Mouse (Mus musculus): Measurements from ENCODE around the gene Lama1. TPM values are rescaled to one million over a fixed set of nuclear protein-coding genes. Genes with fewer than 3 reads are reported as not detected.

Gene Lama1
- 15.4 and 17.0 TPM in 2 replicates for polyA plus RNA-seq (2015; fragmentation: Nextera tagmentation; extraction: Ambion mirVana)

DNA sequence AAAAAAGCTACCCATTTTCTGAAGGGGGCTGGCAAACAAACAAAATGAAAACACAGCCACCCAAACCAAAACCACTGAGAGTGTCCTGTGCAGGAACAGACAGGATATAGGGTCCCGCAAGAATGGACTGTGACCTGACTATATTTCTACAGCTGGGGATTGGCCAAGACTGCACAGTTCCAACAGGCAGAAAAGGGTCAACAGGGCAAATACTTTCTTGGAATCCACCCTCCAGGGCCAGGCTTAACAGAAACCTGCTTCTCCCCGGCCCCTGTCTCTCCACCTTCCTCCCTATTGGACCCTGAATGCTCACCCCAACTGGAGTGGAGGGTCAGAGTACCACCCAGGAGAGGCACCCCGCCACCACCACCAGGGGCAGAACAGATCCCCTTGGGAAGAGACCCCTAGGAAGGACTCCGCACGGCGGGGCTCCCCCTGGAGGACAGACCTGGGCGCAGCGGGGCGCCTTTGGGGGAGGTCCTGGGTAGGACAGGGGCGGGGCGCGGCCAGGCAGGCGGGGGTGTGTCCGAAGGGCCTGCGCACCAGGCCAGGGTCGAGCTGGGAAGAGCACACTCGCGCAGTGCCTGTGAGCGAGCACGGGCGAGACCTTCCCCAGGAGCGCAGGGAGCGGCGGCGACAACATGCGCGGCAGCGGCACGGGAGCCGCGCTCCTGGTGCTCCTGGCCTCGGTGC is at the start of gene Lama1:
Gene Lama1 (plus strand): TSS at position 566 of the 693 bp plus-strand sequence.
- no peaks in the 10 kb centered on the region for H3K36me3 ChIP-seq
- 2% methylated on average over 32 of the region's 32 CpGs for WGBS
- H3K9me3 ChIP-seq: no peaks in the 10 kb centered on the region
- H3K4me1 ChIP-seq (replicated peaks): peaks cover 52% of the 10 kb centered on the region
- H3K9ac ChIP-seq: peak within 1 kb of the TSS; percentile 91
- peak within 1 kb of the TSS; percentile 82 for H3K4me3 ChIP-seq
- peak; percentile 88 for ATAC-seq (ENCODE audit: low read depth)
- H3K4me2 ChIP-seq: peak within 1 kb of the TSS; percentile 94
- H3K27ac ChIP-seq (replicated peaks): peak within 1 kb of the TSS; percentile 78
- H3K27me3 ChIP-seq: no peaks in the 10 kb centered on the region

DNA sequence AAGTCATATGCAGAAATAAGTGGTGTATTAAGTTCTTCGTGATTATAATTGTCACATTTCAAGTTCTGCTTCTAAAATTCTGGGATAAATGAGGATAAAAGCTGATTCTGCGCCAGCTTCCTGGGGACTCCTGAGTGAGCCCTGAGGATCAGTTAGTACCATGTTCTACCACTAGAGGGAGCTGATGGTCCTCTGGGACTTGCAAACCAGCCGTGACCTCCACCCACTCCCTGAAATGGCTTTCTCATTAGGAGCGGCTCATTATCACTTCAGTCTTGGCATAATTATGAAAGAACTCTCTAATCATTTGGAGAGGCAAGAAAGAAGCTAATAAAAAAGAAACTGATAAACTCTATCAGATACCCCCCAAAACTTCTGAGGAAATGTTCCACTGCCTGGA is 45.6 kb upstream of the Lama1 start:
- Histone ChIP-seq H3K4me2 (no peak overlapping the region), H3K4me3 (no peak overlapping the region), H3K9me3 (no peaks in the 10 kb centered on the region), H3K27me3 (no peaks in the 10 kb centered on the region), H3K27ac (replicated peaks) (no peak overlapping the region), H3K4me1 (replicated peaks) (no peaks in the 10 kb centered on the region), H3K9ac (no peak overlapping the region), H3K36me3 (no peaks in the 10 kb centered on the region)
- 16% methylated on average over 4 of the region's 4 CpGs for WGBS
- ATAC-seq (ENCODE audit: low read depth): no peak

DNA sequence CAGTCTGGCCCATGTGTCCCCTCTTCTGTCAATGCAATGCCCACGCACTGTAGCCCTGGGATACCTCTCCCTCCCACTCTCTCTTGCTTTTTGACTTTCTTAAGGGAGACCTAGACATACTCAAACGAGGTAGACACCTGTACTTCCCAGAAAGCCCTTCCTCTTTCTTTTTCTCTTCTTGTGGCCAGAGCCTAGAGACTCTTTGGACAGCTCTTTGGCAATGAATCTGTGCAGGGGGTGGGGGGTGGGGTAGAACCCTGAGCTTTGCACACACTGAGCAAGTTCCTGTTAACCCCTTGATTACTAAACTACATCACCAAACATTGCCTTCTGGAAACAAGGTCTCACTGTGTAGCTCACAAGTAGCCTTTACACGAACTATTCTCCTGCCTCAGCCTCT is 32.8 kb upstream of the Lama1 start:
- Histone ChIP-seq H3K9me3 (no peaks in the 10 kb centered on the region), H3K4me1 (replicated peaks) (no peaks in the 10 kb centered on the region), H3K27ac (replicated peaks) (no peak overlapping the region), H3K9ac (no peak overlapping the region), H3K36me3 (no peaks in the 10 kb centered on the region), H3K27me3 (peaks cover 2% of the 10 kb centered on the region; the same call in 1 of the 2 replicates), H3K4me3 (no peak overlapping the region), H3K4me2 (no peak overlapping the region)
- WGBS: 77% methylated on average over 3 of the region's 3 CpGs
- ATAC-seq (ENCODE audit: low read depth): no peak

DNA sequence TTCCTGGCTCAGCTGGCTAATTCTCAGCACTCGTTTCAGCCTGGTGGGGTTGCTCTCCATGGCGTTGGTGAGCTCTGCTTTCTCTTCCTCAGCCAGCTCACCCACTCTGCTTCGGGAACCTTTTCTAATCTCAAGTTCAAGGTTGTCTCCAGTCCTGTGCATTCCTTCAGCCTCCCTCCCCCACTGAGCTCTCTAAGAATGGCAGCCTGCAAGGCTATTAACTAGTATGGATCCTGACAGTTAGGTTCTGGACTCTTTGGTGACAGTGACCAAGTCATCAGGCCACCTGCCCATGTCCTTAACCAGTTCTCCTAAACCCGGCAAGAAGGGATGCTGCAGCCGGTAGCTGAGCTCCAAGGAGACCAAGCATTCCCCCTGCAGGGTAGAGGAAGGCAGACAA is 30.1 kb upstream of the Lama1 start:
- Histone ChIP-seq H3K27ac (replicated peaks) (no peak overlapping the region), H3K4me3 (no peak overlapping the region), H3K36me3 (no peaks in the 10 kb centered on the region), H3K4me2 (no peak overlapping the region), H3K4me1 (replicated peaks) (no peaks in the 10 kb centered on the region), H3K27me3 (peaks cover 2% of the 10 kb centered on the region; the same call in 1 of the 2 replicates), H3K9me3 (no peaks in the 10 kb centered on the region), H3K9ac (no peak overlapping the region)
- ATAC-seq (ENCODE audit: low read depth): no peak
- 73% methylated on average over 5 of the region's 5 CpGs for WGBS

DNA sequence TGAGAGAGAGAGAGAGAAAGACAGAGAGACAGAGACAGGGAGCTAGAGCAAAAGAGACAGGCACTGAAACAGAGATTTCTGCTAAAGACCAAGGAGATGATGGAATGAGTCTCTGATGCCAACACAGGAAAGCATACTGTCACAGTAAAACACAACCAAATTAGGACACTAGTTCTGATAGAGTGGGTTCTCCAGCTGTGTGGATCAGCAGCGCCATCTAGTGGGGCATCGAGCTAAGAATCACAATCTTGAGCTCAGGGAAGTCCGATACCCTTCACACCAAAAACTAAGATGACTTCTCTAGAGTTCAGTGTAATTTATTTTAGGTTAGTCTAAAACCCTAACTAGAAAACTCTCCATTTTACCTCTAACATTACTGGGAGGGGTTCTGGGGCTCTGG is 29.1 kb upstream of the Lama1 start:
- Histone ChIP-seq H3K4me2 (no peak overlapping the region), H3K4me3 (no peak overlapping the region), H3K4me1 (replicated peaks) (no peaks in the 10 kb centered on the region), H3K27me3 (peaks cover 2% of the 10 kb centered on the region; the same call in 1 of the 2 replicates), H3K27ac (replicated peaks) (no peak overlapping the region), H3K36me3 (no peaks in the 10 kb centered on the region), H3K9me3 (no peaks in the 10 kb centered on the region), H3K9ac (no peak overlapping the region)
- 11% methylated on average over 3 of the region's 3 CpGs for WGBS
- peak; percentile 47; the same call in 1 of the 2 replicates for ATAC-seq (ENCODE audit: low read depth)

DNA sequence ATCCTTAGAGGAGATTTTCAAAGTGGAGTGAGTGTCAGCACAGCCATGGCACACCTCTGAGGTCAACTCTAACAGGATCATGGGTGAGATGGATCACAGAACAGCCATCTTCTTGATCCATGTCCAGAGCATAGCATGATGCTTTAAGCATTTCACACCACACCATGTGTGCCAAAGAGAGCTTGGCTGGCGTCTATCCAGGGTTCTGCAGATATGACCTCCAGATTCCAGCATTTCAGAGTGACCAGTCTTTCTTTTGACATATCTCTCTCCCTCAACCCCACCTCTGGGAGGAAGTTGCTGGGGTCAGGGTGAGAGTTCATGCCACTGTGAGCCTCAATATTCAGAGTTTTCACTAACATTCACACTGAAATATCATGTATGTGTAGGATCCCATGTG is 18.5 kb upstream of the Lama1 start:
- Histone ChIP-seq H3K4me1 (replicated peaks) (no peaks in the 10 kb centered on the region), H3K4me2 (no peak overlapping the region), H3K27ac (replicated peaks) (no peak overlapping the region), H3K4me3 (no peak overlapping the region), H3K9me3 (no peaks in the 10 kb centered on the region), H3K9ac (no peak overlapping the region), H3K27me3 (no peaks in the 10 kb centered on the region), H3K36me3 (no peaks in the 10 kb centered on the region)
- WGBS: 97% methylated on average over 1 of the region's 1 CpGs
- no peak for ATAC-seq (ENCODE audit: low read depth)

DNA sequence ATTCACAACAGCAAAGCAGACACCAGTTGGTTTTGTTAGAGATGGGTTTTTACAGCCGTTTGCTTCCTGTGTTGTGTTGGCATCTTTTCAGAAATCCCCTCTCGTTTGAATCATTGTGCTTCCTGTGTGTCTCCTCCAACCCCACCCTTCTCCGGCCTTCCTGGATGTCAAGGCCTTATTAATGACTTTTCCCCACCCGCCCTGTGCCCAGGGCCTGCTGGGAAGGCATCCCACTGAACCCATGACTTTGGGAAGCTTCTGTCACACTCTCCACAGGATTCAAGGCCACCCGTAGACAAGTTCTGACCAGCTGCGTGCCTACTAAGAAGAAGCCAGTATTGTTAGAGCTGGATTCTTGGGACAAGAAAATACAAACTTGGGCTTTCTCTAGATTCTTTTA is 16.0 kb upstream of the Lama1 start:
- no peak for ATAC-seq (ENCODE audit: low read depth)
- WGBS: 48% methylated on average over 6 of the region's 6 CpGs
- H3K9me3 ChIP-seq: no peaks in the 10 kb centered on the region
- 0 out of 2 replicates have a peak, but pooled peaks cover 3% of the 10 kb centered on the region for H3K4me1 ChIP-seq (replicated peaks)
- H3K4me3 ChIP-seq: no peak overlapping the region
- H3K9ac ChIP-seq: no peak overlapping the region
- no peak overlapping the region for H3K27ac ChIP-seq (replicated peaks)
- H3K4me2 ChIP-seq: no peak overlapping the region
- H3K36me3 ChIP-seq: no peaks in the 10 kb centered on the region
- no peaks in the 10 kb centered on the region for H3K27me3 ChIP-seq

DNA sequence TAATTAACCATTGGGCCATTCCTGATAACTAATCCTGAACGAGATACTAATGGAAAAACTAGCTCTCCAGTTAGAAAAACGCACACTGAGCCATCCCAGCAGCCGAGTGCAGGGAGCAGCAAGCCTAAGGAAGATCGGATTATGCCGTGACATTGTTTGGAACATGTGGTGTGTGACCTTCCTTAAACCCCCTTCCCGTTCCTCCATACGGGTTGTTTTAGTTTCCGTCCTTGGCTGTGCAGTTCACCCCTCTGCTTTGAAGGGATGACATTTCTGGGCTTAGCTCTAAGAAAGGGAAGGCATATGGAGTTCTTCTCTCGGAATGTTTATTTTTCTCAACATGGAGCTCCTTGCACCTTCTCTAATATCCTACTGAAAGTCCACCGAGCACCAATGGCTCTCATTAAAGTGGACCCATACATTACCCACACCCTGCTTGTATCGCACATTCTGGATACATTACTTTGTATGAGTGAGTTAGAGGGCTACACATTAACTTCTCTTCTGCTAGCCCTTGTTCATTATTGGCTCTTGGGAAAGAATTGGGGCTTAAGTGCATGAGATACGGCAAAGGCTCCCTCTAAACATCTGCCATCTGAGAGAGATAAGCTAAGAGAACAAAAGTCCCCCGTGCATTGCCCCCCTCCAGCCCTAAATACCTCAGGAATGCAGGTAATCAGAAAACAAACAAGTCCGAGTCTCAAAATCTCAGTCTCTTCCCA is 11.9 kb upstream of the Lama1 start:
- ATAC-seq (ENCODE audit: low read depth): no peak
- Histone ChIP-seq H3K27me3 (no peaks in the 10 kb centered on the region), H3K36me3 (no peaks in the 10 kb centered on the region), H3K27ac (replicated peaks) (no peak overlapping the region), H3K4me3 (no peak overlapping the region), H3K9ac (no peak overlapping the region), H3K9me3 (no peaks in the 10 kb centered on the region), H3K4me1 (replicated peaks) (peaks cover 11% of the 10 kb centered on the region; the same call in 1 of the 2 replicates), H3K4me2 (no peak overlapping the region)
- WGBS: 73% methylated on average over 14 of the region's 14 CpGs

- Histone ChIP-seq H3K4me1 (replicated peaks) (peaks cover 13% of the 10 kb centered on the region; the same call in 1 of the 2 replicates), H3K36me3 (no peaks in the 10 kb centered on the region), H3K9me3 (no peaks in the 10 kb centered on the region), H3K9ac (no peak overlapping the region), H3K27ac (replicated peaks) (no peak overlapping the region), H3K4me3 (no peak overlapping the region), H3K4me2 (no peak overlapping the region), H3K27me3 (no peaks in the 10 kb centered on the region)
- 31% methylated on average over 6 of the region's 6 CpGs for WGBS
- peak; percentile 71 for ATAC-seq (ENCODE audit: low read depth)
Observed at GRCm38 (mm10) chr17:67687505-67687904, 9.6 kb upstream of the Lama1 start.

- H3K9ac ChIP-seq: no peak overlapping the region
- no peak overlapping the region for H3K4me3 ChIP-seq
- H3K4me1 ChIP-seq (replicated peaks): peaks cover 14% of the 10 kb centered on the region; the same call in 1 of the 2 replicates
- ATAC-seq (ENCODE audit: low read depth): no peak
- H3K27me3 ChIP-seq: no peaks in the 10 kb centered on the region
- no peaks in the 10 kb centered on the region for H3K9me3 ChIP-seq
- H3K27ac ChIP-seq (replicated peaks): no peak overlapping the region
- no peaks in the 10 kb centered on the region for H3K36me3 ChIP-seq
- no peak overlapping the region for H3K4me2 ChIP-seq
- WGBS: 70% methylated on average over 4 of the region's 4 CpGs
Observed at GRCm38 (mm10) chr17:67690689-67691088, 6.4 kb upstream of the Lama1 start.

- 39% methylated on average over 2 of the region's 2 CpGs for WGBS
- no peak overlapping the region for H3K27ac ChIP-seq (replicated peaks)
- H3K27me3 ChIP-seq: no peaks in the 10 kb centered on the region
- H3K4me1 ChIP-seq (replicated peaks): peaks cover 11% of the 10 kb centered on the region
- ATAC-seq (ENCODE audit: low read depth): no peak
- no peaks in the 10 kb centered on the region for H3K36me3 ChIP-seq
- no peak overlapping the region for H3K4me3 ChIP-seq
- H3K9ac ChIP-seq: no peak overlapping the region
- H3K4me2 ChIP-seq: no peak overlapping the region
- no peaks in the 10 kb centered on the region for H3K9me3 ChIP-seq
Observed at GRCm38 (mm10) chr17:67692651-67693050, 4.4 kb upstream of the Lama1 start.

DNA sequence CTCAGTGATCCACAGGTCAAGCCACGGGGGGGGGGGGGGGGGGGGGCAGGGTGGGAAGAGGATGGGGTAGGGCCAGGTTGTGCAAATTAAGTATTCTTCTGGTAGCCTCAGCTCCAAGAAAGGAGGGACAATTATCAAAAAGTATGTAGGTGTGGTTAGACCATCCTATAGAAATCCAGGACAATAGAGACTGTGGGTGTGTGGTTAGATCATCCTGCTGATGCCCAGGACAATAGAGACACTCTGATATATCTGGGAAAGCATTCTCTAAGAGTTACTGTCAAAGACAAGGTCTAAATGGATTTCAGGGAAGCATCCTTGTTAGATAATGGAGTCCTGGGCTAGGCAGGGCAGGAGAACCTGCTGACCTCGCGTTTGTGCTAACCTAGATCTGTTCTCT is 3.2 kb upstream of the Lama1 start:
- no peaks in the 10 kb centered on the region for H3K36me3 ChIP-seq
- H3K4me3 ChIP-seq: no peak overlapping the region
- 61% methylated on average over 3 of the region's 3 CpGs for WGBS
- no peaks in the 10 kb centered on the region for H3K9me3 ChIP-seq
- no peak for ATAC-seq (ENCODE audit: low read depth)
- H3K4me2 ChIP-seq: no peak overlapping the region
- H3K4me1 ChIP-seq (replicated peaks): peaks cover 22% of the 10 kb centered on the region
- H3K27me3 ChIP-seq: no peaks in the 10 kb centered on the region
- no peak overlapping the region for H3K27ac ChIP-seq (replicated peaks)
- no peak overlapping the region for H3K9ac ChIP-seq

Data from neural tube, embryonic 13.5 days (tissue).